Mouse (Mus musculus): ENCODE results near the gene Macrod2.
A peak's percentile ranks its signal among the peaks of the same experiment; 100 is the strongest.

Macrod2 gene

GRCm38 (mm10) chr2:142344021-142344420 is 1948.9 kb downstream of the Macrod2 start:
- no peak for DNase-seq (ENCODE audit: low spot score in 2 of 2)

GRCm38 (mm10) chr2:142344758-142345157 is 1949.6 kb downstream of the Macrod2 start:
- no peak for DNase-seq (ENCODE audit: low spot score in 2 of 2)

DNA sequence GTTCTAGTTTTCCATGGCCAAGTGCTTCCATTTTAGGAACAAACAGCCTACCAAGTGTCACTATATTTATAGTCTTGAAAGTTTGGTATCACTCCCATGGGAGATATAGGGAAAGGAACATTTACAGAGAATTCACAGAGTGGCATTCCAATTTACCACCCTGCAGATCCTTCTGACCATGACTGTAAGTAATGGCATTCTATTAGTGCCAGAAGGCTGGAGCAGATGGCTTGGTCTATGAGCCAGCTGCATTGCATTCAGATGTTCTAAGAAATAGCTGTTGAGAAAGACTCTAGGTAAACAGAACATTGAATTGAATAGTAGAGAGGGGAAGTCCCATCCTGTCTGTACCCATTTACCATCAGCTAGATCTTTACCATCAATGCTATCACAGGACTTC is 1954.7 kb downstream of the Macrod2 start:
- DNase-seq (ENCODE audit: low spot score in 2 of 2): no peak

DNA sequence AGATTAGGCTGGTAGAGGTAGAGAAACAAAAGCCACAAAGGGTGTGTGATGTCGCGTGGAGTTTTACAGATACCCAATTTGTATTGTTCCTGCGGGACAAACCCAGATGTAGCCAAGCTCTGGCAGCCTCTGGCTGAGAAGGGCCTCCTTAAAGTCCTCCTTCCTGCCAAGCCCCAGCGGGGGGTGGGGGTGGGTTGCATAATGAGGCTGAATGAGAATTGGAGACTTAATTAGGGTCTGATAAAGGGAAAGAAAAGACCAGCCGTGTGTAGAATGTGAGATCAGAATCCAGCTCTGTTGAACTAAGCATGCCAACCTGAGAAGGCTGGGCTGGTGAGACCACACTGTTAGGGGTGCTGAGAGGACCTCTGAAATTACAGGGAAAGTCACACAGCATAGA is 1967.8 kb downstream of the Macrod2 start:
- no peak for DNase-seq (ENCODE audit: low spot score in 2 of 2)

DNA sequence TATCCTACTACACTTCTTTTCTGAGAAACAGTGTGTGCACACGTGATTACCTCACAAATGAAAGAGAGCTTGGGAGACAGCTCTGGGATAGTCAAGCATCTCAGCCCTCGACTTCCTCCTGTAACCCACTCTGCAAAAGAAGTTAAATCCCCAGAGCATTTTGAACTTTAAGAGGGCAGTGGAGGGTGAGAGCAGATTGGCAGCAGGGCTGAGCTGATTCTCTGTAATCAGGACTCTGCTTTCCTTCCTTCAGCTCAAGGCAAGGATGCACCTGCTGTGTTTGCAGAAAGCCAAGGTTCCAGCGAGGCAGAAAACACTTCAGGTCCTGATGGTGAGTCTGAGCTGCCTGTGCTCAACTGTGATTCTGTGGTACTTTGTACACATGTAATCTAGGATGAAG is 1978.9 kb downstream of the Macrod2 start:
- no peak for DNase-seq (ENCODE audit: low spot score in 2 of 2)

GRCm38 (mm10) chr2:142380563-142380962 is 1985.5 kb downstream of the Macrod2 start:
- no peak for DNase-seq (ENCODE audit: low spot score in 2 of 2)

DNA sequence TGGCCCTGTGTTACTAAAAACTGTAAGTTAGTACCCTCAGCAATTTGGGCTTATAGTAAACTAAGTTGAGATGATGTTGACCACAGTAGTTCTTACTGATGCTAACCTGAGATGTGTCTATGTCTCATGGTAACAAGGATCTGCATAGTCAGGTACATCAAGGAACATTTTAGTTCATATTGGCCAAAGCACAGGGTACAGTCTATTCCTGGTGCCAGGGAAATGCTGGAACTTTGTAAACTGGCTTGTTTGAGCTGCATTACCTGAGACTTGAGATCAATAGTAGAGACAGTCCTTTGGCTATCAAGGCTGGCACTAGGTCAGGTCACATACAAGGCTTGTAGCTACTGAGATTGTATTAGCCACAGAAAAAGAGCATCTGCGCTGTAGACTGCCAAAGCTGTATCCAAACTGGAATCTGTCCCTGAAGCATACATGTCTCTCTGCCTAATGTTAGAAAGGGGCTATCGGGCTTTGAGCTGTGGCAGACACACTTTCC is 1986.0 kb downstream of the Macrod2 start:
- DNase-seq (ENCODE audit: low spot score in 2 of 2): no peak

- no peak for DNase-seq (ENCODE audit: low spot score in 2 of 2)
Observed at GRCm38 (mm10) chr2:142393546-142393945, 1998.4 kb downstream of the Macrod2 start.

GRCm38 (mm10) chr2:142399490-142399889 is 2004.4 kb downstream of the Macrod2 start:
- no peak for DNase-seq (ENCODE audit: low spot score in 2 of 2)

- no peak for DNase-seq (ENCODE audit: low spot score in 2 of 2)
Observed at GRCm38 (mm10) chr2:142400781-142401180, 2005.7 kb downstream of the Macrod2 start.

DNA sequence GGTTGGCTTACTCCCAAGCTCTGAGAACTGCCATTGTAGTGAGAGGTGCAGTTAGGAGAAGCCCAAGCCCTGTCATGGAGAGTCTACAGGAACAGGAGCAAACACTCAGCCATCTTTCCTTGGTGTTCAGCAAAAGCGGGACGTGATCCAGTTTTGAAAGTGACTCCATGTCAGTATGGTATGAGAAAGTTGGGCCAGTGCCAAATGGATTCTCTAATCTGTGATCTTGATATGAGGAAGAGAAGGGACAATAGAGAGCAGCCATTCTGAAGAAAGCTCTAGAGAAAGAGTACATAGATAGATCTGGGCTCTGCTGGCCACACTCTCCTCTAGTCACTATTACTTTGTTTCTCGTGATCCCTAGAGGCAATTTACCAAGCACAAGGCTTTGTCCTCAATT is 2006.2 kb downstream of the Macrod2 start:
- no peak for DNase-seq (ENCODE audit: low spot score in 2 of 2)

GRCm38 (mm10) chr2:142403394-142403793 is 2008.3 kb downstream of the Macrod2 start:
- DNase-seq (ENCODE audit: low spot score in 2 of 2): peak in 1 of 2 experiments; percentile 17

- no peak for DNase-seq (ENCODE audit: low spot score in 2 of 2)
Observed at GRCm38 (mm10) chr2:142404321-142404720, 2009.2 kb downstream of the Macrod2 start.

DNA sequence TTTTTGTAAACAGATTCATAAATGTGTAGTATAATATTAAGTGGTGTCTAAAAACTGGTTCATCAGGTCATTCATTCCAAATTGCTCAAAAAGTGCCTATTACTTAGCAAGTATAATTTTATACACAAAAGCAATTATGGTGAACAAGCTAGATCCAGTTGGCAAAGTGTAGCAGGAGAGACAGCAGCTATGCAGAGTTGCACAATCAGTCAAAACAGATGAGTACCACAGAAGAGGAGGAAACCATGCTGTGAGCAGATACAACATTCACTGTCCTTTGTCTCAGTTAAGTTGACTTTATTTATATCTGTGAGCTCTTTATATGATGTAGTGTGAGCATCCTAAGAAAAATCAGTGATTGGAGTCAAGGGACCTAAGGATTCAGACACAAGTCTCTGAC is 2012.2 kb downstream of the Macrod2 start:
- no peak for DNase-seq (ENCODE audit: low spot score in 2 of 2)

DNA sequence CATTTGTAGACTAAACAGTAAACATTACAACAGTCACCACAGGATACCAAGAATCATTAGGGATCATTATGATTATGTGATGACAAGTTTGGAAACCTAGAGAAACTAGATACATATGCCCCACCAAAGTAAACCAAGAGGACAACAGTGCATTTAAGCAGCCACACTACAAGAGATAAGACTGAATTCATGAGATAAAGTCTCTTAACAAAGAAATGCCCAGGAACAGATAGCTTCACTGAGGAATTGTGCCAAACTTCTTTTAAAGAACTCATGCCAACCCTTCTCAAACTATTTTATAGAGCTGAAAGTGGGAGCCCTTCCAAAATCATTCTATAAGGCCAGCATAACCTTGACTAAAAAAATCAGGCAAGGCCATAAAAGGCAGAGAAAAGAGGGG is 2015.0 kb downstream of the Macrod2 start:
- DNase-seq (ENCODE audit: low spot score in 2 of 2): no peak

GRCm38 (mm10) chr2:142433126-142433525 is 2038.0 kb downstream of the Macrod2 start:
- DNase-seq (ENCODE audit: low spot score in 2 of 2): no peak

DNA sequence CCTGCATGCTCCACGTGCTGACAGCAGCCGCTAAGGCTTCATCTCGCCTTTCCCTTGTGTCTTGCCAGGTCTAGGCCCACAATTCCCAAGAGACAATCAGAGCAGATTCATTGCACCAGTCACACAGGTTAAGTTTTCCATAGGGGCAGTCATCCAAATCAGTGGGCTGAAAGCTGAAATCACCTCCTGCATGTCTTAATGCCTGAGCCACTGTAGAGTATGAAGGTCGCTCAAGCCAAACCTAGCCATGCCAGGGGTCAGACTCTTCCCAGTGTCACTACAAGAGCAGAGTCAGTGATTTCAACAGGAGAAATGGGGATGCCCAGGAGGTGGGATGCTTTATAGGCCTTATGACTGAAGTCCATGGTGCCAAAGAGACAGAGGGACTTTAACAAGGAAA is 2039.6 kb downstream of the Macrod2 start:
- DNase-seq (ENCODE audit: low spot score in 2 of 2): no peak

DNA sequence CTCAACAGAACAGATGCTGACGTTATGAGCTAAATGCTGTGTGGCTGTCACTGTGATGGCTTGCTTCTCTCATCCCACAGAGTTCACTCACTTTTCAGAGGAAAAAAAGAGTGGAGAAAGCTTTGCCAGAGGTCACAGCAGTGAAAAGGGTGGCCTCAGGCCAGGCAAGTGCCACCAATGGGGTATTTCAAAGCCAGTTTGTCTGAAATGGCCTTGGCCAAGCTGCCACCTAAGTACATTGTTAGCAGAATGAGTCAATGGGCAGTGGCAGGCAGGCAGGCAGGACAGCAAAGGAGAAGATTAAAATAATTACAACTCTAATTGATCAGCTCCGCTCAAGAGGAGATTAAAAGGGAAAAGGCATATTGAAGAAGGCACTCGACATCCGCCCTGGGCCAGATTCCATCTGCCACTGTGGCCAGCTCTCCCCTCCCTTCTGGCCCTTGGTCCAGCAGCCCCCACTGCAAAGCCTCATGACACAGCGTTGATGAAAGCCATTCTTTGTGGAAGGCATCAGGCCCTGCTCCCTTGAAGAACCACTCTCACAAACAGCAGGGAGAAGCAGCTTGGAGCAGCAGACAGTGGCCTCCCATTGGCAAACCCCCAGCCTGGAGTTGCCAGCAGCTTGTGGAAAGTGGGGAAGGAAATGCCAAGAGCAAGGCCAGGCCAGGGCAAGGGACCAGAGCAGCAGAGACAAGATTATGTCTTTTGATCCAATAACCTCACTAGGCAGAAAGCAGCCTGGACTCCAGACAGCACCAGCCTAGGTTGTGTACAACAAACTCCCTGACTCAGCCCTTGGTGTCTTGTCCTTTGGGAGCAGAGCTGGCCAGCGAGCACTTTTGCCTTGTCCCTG is 2042.7 kb downstream of the Macrod2 start:
- no peak for DNase-seq (ENCODE audit: low spot score in 2 of 2)

Data from frontal cortex, postnatal 25 days (tissue).